Mouse (Mus musculus): ENCODE results near the gene Npw. TPM values are rescaled to one million over a fixed set of nuclear protein-coding genes. Genes with fewer than 3 reads are reported as not detected.

Npw gene
- polyA plus RNA-seq (2012; rRNA removed), result 0.16 and 0.29 TPM in 2 replicates

GRCm38 (mm10) chr17:24658017-24658758 lies at the start of gene Npw:
Gene Npw, minus strand, starts transcription at chr17:24658457.

GRCm38 (mm10) chr17:24706982-24707800 lies 48.9 kb upstream of the Npw start, which contains the start of gene Tbl3:
Gene Tbl3, minus strand, starts transcription at chr17:24707660.

GRCm38 (mm10) chr17:24696011-24696697 lies 37.9 kb upstream of the Npw start, which contains the start of the genes Gfer and Noxo1:
Gene Gfer, minus strand, starts transcription at chr17:24696156.
Gene Noxo1, plus strand, starts transcription at chr17:24696234.

GRCm38 (mm10) chr17:24689251-24690081 lies 31.2 kb upstream of the Npw start, which contains the start of gene Syngr3:
Gene Syngr3, minus strand, starts transcription at chr17:24689955.

GRCm38 (mm10) chr17:24669545-24670245 lies 11.4 kb upstream of the Npw start, which contains the start of gene Zfp598:
Gene Zfp598, plus strand, starts transcription at chr17:24669687.

GRCm38 (mm10) chr17:24650070-24650616 lies 8.1 kb downstream of the Npw start, which contains the start of gene Slc9a3r2:
Gene Slc9a3r2, minus strand, starts transcription at chr17:24650327.

GRCm38 (mm10) chr17:24632167-24632812 lies 26.0 kb downstream of the Npw start, which contains the start of the genes Tsc2 and Nthl1:
Gene Tsc2, minus strand, starts transcription at chr17:24632630.
Gene Nthl1, plus strand, starts transcription at chr17:24632680.

Other genes with a start within 250 kb of the Npw start
- 392 and 424 TPM in 2 replicates for gene Rnps1, start 243.9 kb downstream of the Npw start, polyA plus RNA-seq (2012; rRNA removed)
- gene Eci1, start 231.8 kb downstream of the Npw start, polyA plus RNA-seq (2012; rRNA removed), result 31.1 and 38.3 TPM in 2 replicates
- 26.4 and 29.0 TPM in 2 replicates for gene Dnase1l2, start 215.4 kb downstream of the Npw start, polyA plus RNA-seq (2012; rRNA removed)
- 82.5 and 89.4 TPM in 2 replicates for gene E4f1, start 188.1 kb downstream of the Npw start, polyA plus RNA-seq (2012; rRNA removed)
- 43.4 and 44.6 TPM in 2 replicates for gene Pgp, start 188.1 kb downstream of the Npw start, polyA plus RNA-seq (2012; rRNA removed)
- gene Bricd5, start 184.6 kb downstream of the Npw start, polyA plus RNA-seq (2012; rRNA removed), result 0.43 and 1.0 TPM in 2 replicates
- 51.2 and 55.8 TPM in 2 replicates for gene Mlst8, start 179.4 kb downstream of the Npw start, polyA plus RNA-seq (2012; rRNA removed)
- 93.1 and 111 TPM in 2 replicates for gene Caskin1, start 169.9 kb downstream of the Npw start, polyA plus RNA-seq (2012; rRNA removed)
- gene Traf7, start 130.5 kb downstream of the Npw start, polyA plus RNA-seq (2012; rRNA removed), result 333 and 335 TPM in 2 replicates
- gene Rab26, start 124.2 kb downstream of the Npw start, polyA plus RNA-seq (2012; rRNA removed), result 4.1 and 5.0 TPM in 2 replicates
- 60.4 and 62.9 TPM in 2 replicates for gene Pkd1, start 108.6 kb downstream of the Npw start, polyA plus RNA-seq (2012; rRNA removed)
- gene Tsc2, start 25.8 kb downstream of the Npw start, polyA plus RNA-seq (2012; rRNA removed), result 175 and 176 TPM in 2 replicates
- gene Nthl1, start 25.8 kb downstream of the Npw start, polyA plus RNA-seq (2012; rRNA removed), result 16.0 and 16.5 TPM in 2 replicates
- gene Slc9a3r2, start 8.1 kb downstream of the Npw start, polyA plus RNA-seq (2012; rRNA removed), result 27.3 and 36.1 TPM in 2 replicates
- 85.5 and 87.5 TPM in 2 replicates for gene Zfp598, start 11.2 kb upstream of the Npw start, polyA plus RNA-seq (2012; rRNA removed)
- 58.6 and 60.6 TPM in 2 replicates for gene Syngr3, start 31.5 kb upstream of the Npw start, polyA plus RNA-seq (2012; rRNA removed)
- 31.7 and 33.2 TPM in 2 replicates for gene Gfer, start 37.7 kb upstream of the Npw start, polyA plus RNA-seq (2012; rRNA removed)
- gene Noxo1, start 37.8 kb upstream of the Npw start, polyA plus RNA-seq (2012; rRNA removed), result 9.5 and 9.7 TPM in 2 replicates
- gene Tbl3, start 49.2 kb upstream of the Npw start, polyA plus RNA-seq (2012; rRNA removed), result 71.6 and 77.7 TPM in 2 replicates
- 0.36 TPM in 2 replicates for gene Rnf151, start 59.6 kb upstream of the Npw start, polyA plus RNA-seq (2012; rRNA removed)
- 1,943 and 2,057 TPM in 2 replicates for gene Rps2, start 59.7 kb upstream of the Npw start, polyA plus RNA-seq (2012; rRNA removed)
- gene Ndufb10, start 66.0 kb upstream of the Npw start, polyA plus RNA-seq (2012; rRNA removed), result 219 and 243 TPM in 2 replicates
- 0.08 and 0.10 TPM in 2 replicates for gene Rpl3l, start 69.4 kb upstream of the Npw start, polyA plus RNA-seq (2012; rRNA removed)
- 36.8 and 38.8 TPM in 2 replicates for gene Msrb1, start 78.2 kb upstream of the Npw start, polyA plus RNA-seq (2012; rRNA removed)
- gene Hs3st6, start 94.5 kb upstream of the Npw start, polyA plus RNA-seq (2012; rRNA removed), result 0.28 and 1.5 TPM in 2 replicates
- gene Meiob, start 145.8 kb upstream of the Npw start, polyA plus RNA-seq (2012; rRNA removed), result not detected in 2 replicates
- 34.3 and 35.3 TPM in 2 replicates for gene Hagh, start 181.7 kb upstream of the Npw start, polyA plus RNA-seq (2012; rRNA removed)
- 16.0 and 16.6 TPM in 2 replicates for gene Fahd1, start 191.9 kb upstream of the Npw start, polyA plus RNA-seq (2012; rRNA removed)
- gene Igfals, start 207.5 kb upstream of the Npw start, polyA plus RNA-seq (2012; rRNA removed), result 0.05 and 0.13 TPM in 2 replicates
- gene Nubp2, start 227.9 kb upstream of the Npw start, polyA plus RNA-seq (2012; rRNA removed), result 32.7 and 32.9 TPM in 2 replicates
- gene Spsb3, start 228.2 kb upstream of the Npw start, polyA plus RNA-seq (2012; rRNA removed), result 79.6 and 81.9 TPM in 2 replicates
- gene Eme2, start 236.6 kb upstream of the Npw start, polyA plus RNA-seq (2012; rRNA removed), result 39.1 and 48.1 TPM in 2 replicates
- 107 and 108 TPM in 2 replicates for gene Mrps34, start 236.7 kb upstream of the Npw start, polyA plus RNA-seq (2012; rRNA removed)
- 77.0 and 84.1 TPM in 2 replicates for gene Nme3, start 238.0 kb upstream of the Npw start, polyA plus RNA-seq (2012; rRNA removed)

All from central nervous system, embryonic 14 days (tissue).